Mouse (Mus musculus): ENCODE measurements around the gene Tcf20.

Gene Tcf20

GRCm38 (mm10) chr15:82995239-82995638 is 7.6 kb upstream of the Tcf20 start:
- in situ Hi-C loops (cut with MboI, MseI), result no loop called here

- in situ Hi-C loops (cut with MboI, MseI), result no loop called here
Measured at GRCm38 (mm10) chr15:82992911-82993310, 5.2 kb upstream of the Tcf20 start.

- in situ Hi-C loops (cut with MboI, MseI), result no loop called here
Measured at GRCm38 (mm10) chr15:82992079-82992783, 4.6 kb upstream of the Tcf20 start.

- in situ Hi-C loops (cut with MboI, MseI), result loop anchor here in 1 of 2 experiments (10.0 kb wide), 1 partner anchor 1464 kb away; no protein-coding TSS in a partner anchor
Measured at GRCm38 (mm10) chr15:82989190-82989704, 1.6 kb upstream of the Tcf20 start.

GRCm38 (mm10) chr15:82987014-82987731 is 499 bp downstream of the Tcf20 start:
- in situ Hi-C loops (cut with MboI, MseI), result loop anchor here in 1 of 2 experiments (10.0 kb wide), 1 partner anchor 1462 kb away; no protein-coding TSS in a partner anchor

GRCm38 (mm10) chr15:82984574-82984973 is 3.1 kb downstream of the Tcf20 start:
- in situ Hi-C loops (cut with MboI, MseI), result loop anchor here in 1 of 2 experiments (5.0 to 10.0 kb wide), 2 partner anchors 53 to 1460 kb away; no protein-coding TSS in a partner anchor

GRCm38 (mm10) chr15:82984097-82984496 is 3.6 kb downstream of the Tcf20 start:
- in situ Hi-C loops (cut with MboI, MseI), result loop anchor here in 1 of 2 experiments (5.0 to 10.0 kb wide), 2 partner anchors 53 to 1459 kb away; no protein-coding TSS in a partner anchor

GRCm38 (mm10) chr15:82983416-82984026 is 4.2 kb downstream of the Tcf20 start:
- in situ Hi-C loops (cut with MboI, MseI), result loop anchor here in 1 of 2 experiments (5.0 to 10.0 kb wide), 2 partner anchors 54 to 1459 kb away; no protein-coding TSS in a partner anchor

GRCm38 (mm10) chr15:82982724-82983415 is 4.8 kb downstream of the Tcf20 start:
- in situ Hi-C loops (cut with MboI, MseI), result loop anchor here in 1 of 2 experiments (5.0 to 10.0 kb wide), 2 partner anchors 54 to 1458 kb away; no protein-coding TSS in a partner anchor

GRCm38 (mm10) chr15:82981676-82982520 is 5.8 kb downstream of the Tcf20 start:
- in situ Hi-C loops (cut with MboI, MseI), result loop anchor here in 1 of 2 experiments (5.0 to 10.0 kb wide), 2 partner anchors 55 to 1457 kb away; no protein-coding TSS in a partner anchor

GRCm38 (mm10) chr15:82979531-82979930 is 8.1 kb downstream of the Tcf20 start:
- in situ Hi-C loops (cut with MboI, MseI), result no loop called here

GRCm38 (mm10) chr15:82974471-82974870 is 13.2 kb downstream of the Tcf20 start:
- in situ Hi-C loops (cut with MboI, MseI), result no loop called here

GRCm38 (mm10) chr15:82969206-82969721 is 18.4 kb downstream of the Tcf20 start:
- in situ Hi-C loops (cut with MboI, MseI), result no loop called here

GRCm38 (mm10) chr15:82968449-82968848 is 19.2 kb downstream of the Tcf20 start:
- in situ Hi-C loops (cut with MboI, MseI), result no loop called here

- in situ Hi-C loops (cut with MboI, MseI), result no loop called here
Measured at GRCm38 (mm10) chr15:82967947-82968346, 19.7 kb downstream of the Tcf20 start.

GRCm38 (mm10) chr15:82964266-82964825 is 23.3 kb downstream of the Tcf20 start:
- in situ Hi-C loops (cut with MboI, MseI), result no loop called here

GRCm38 (mm10) chr15:82963556-82964156 is 24.0 kb downstream of the Tcf20 start:
- in situ Hi-C loops (cut with MboI, MseI), result no loop called here

GRCm38 (mm10) chr15:82963090-82963489 is 24.6 kb downstream of the Tcf20 start:
- in situ Hi-C loops (cut with MboI, MseI), result no loop called here

GRCm38 (mm10) chr15:82962536-82962935 is 25.1 kb downstream of the Tcf20 start:
- in situ Hi-C loops (cut with MboI, MseI), result no loop called here
